Mouse (Mus musculus) kidney, postnatal 0 days (tissue): ENCODE measurements at regions not wholly inside any gene's neighbourhood (a gene's known extent, or its start where the extent isn't known, plus 50 kb on each side); places are given as distances from the start of the nearest gene placed in this dataset.
"Not testable (repeated sequence)": the region's sequence is repeated elsewhere in the genome, so short reads cannot be mapped to it uniquely, and the experiment has no call there.

Experiments used
- ATAC-seq: fragments of 200-750 bp; cut with Nextera tagmentation; replicated peaks from 2 replicates; pipeline ENCODE4 v1.8.0; 2017; ENCODE audit warnings: low read depth, moderate number of reproducible peaks, moderate TSS enrichment, moderate library complexity; ENCODE audit not compliant: low FRiP score
- DNase-seq: peaks from one replicate; pipeline ENCODE4 v3.0.0-alpha.2; 2016; ENCODE audit warnings: low spot score
- H3K27ac ChIP-seq: fragments of 300-500 bp; sonication (generic); 2 replicates; pipeline ENCODE4 v1.5.1; 2014; ENCODE audit warnings: mild to moderate bottlenecking
- H3K27me3 ChIP-seq: fragments of 300-500 bp; sonication (generic); 2 replicates; pipeline ENCODE4 v1.6.1; 2014; ENCODE audit warnings: low read length, mixed read lengths; ENCODE audit not compliant: insufficient read depth
- H3K36me3 ChIP-seq: fragments of 300-500 bp; sonication (generic); 2 replicates; pipeline ENCODE4 v1.6.1; 2014; ENCODE audit warnings: low read length, mixed read lengths; ENCODE audit not compliant: insufficient read depth
- H3K4me1 ChIP-seq: fragments of 300-500 bp; sonication (generic); replicated peaks from 2 replicates; pipeline ENCODE4 v1.6.1; 2014; ENCODE audit warnings: antibody characterized with exemption, low read length, mixed read lengths; ENCODE audit not compliant: insufficient read depth
- H3K4me2 ChIP-seq: fragments of 300-500 bp; sonication (generic); 2 replicates; pipeline ENCODE4 v1.6.1; 2014; ENCODE audit warnings: mild to moderate bottlenecking, low read length, moderate library complexity, mixed read lengths
- H3K4me3 ChIP-seq: fragments of 300-500 bp; sonication (generic); replicated peaks from 2 replicates; pipeline ENCODE4 v1.5.1; 2014; ENCODE audit warnings: low read depth, low read length
- H3K9ac ChIP-seq: fragments of 300-500 bp; sonication (generic); 2 replicates; pipeline ENCODE4 v1.6.1; 2014; ENCODE audit warnings: low read depth, low read length
- H3K9me3 ChIP-seq: fragments of 300-500 bp; sonication (generic); replicated peaks from 2 replicates; pipeline ENCODE4 v1.6.1; 2016; ENCODE audit warnings: low read length, inconsistent platforms, mixed read lengths
- CTCF ChIP-seq: IDR thresholded peaks from 2 replicates; pipeline ENCODE4 v1.5.1; 2016; ENCODE audit warnings: antibody characterized with exemption, low read depth, mild to moderate bottlenecking, moderate library complexity
- WGBS: fragments of 180-500 bp; shearing (Covaris S2); extraction: QIAGEN DNeasy Blood & Tissue Kit; methylation state at CpG from one replicate; pipeline ENCODE4 v1.1.7; 2014; 5-methylcytosine and 5-hydroxymethylcytosine counted together

DNA sequence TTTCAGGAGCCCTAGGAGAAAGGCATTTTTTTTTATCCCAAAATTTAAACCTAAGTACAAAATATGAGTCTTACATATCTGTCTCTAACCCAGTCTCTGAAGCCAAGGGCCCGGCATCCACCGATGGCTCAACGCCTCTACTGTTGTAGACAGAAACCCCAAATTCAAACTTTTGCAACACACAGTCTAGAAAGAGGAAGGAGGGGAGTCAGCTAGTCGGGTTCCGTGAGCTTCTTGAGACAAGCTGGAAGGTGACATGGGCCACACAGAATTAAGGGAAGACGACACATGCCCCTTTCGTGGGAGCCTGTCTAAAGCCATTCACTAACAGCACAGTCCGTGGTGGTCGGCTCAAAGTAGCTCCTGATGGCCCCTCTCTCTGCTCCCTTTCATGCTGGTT, 254.7 kb downstream of the Prex1 start:
- Histone ChIP-seq H3K9me3 (no peaks in the 10 kb centered on the region), H3K4me3 (no peak overlapping the region), H3K27ac (no peak overlapping the region), H3K4me2 (no peak overlapping the region), H3K36me3 (no peaks in the 10 kb centered on the region), H3K9ac (no peak overlapping the region), H3K4me1 (0 out of 2 replicates have a peak, but pooled peaks cover 3% of the 10 kb centered on the region), H3K27me3 (no peaks in the 10 kb centered on the region)
- no peak for TF ChIP-seq CTCF
- DNase-seq: no peak
- no peak for ATAC-seq
- 85% methylated on average over 9 of the region's 9 CpGs for WGBS

DNA sequence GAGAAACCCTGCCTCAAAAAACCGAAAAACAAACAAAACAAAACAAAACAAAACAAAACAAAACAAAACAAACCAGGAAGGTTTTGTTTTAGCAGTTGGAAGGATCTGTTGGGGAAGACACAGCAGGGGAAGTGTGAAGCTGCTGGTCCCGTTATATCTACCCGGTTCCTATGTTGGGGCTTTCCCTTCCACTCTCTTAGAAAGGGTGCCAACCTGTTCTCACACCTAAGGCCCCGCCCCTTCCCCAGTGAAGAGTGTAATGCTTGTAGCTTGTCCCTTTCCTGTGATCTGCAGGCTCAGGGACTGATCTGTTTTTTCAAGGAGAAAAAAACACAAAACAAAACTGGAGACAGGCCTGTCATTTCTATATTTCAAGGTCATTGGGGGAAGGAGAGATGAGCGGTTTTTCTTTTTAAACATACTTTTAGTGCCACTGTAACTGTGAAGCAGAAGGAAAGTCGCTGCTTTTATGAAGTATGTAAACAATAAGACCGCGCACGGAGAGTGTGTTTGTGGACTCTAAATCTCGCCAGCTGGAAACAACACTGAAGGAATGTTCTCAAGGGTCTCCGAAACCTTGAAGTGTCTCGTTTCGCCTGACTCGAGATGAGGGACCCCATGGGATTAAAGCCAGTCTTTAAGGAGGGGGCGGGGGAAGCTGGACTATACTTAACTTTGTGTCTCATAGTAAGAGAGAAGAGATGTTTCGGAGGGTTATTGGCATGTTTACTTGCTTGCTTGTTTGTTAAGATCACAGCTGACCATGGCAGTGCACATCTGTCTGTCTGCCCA, 256.1 kb downstream of the Prex1 start:
- WGBS: 48% methylated on average over 16 of the region's 16 CpGs
- Histone ChIP-seq H3K9ac (no peak overlapping the region), H3K27ac (no peak overlapping the region), H3K4me1 (0 out of 2 replicates have a peak, but pooled peaks cover 6% of the 10 kb centered on the region), H3K4me3 (no peak overlapping the region), H3K36me3 (no peaks in the 10 kb centered on the region), H3K27me3 (no peaks in the 10 kb centered on the region), H3K9me3 (no peaks in the 10 kb centered on the region), H3K4me2 (no peak overlapping the region)
- TF ChIP-seq CTCF: no peak
- no peak for ATAC-seq
- DNase-seq: peak; percentile 74

DNA sequence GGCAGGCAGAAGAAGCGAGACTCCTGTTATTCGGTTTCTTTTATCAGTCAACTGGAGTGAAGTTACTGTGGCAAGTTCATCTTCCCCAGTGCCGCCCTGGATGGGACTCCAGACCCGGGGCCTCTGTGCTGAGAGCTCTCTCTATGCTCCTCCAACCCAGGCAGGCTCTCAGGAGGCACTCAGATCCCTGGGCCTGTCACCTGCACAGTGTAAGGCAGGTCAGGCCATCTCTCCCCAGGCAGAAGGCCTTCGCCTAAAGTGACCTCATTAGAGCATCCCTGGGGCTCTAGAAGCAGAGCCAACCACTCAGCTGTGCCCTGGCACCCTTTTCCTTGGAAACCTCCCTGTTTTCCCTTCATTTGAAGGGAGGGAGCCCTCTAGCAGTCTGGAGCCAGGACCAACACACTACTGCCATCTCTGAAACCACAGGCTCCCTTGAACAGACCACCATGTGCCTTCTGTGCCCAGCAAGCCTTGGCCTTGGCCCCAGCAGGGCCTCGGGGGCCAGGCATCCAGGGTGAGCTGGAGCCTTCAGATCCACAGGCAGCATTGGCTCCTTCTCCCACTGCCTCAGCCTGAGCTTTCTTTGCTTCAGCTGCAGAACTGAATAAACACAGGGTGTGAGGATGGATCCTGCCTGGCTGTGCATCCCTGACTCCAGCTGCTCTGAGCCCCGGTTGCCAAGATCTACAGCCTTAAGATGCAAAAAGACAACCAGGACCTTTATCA, 259.3 kb downstream of the Prex1 start:
- not testable (repeated sequence) for ATAC-seq, H3K27me3 ChIP-seq, H3K27ac ChIP-seq, H3K4me2 ChIP-seq, H3K4me1 ChIP-seq, H3K36me3 ChIP-seq, H3K4me3 ChIP-seq, DNase-seq, H3K9ac ChIP-seq, H3K9me3 ChIP-seq
- WGBS: 44% methylated on average over 2 of the region's 7 CpGs

GRCm38 (mm10) chr2:166450964-166451363, 262.7 kb downstream of the Prex1 start:
- no peaks in the 10 kb centered on the region for H3K27me3 ChIP-seq
- no peak for TF ChIP-seq CTCF
- 78% methylated on average over 7 of the region's 7 CpGs for WGBS
- DNase-seq (no peak), ATAC-seq (no peak)
- no peaks in the 10 kb centered on the region for H3K36me3 ChIP-seq
- no peak overlapping the region for H3K4me3 ChIP-seq
- no peak overlapping the region for H3K27ac ChIP-seq
- no peak overlapping the region for H3K4me2 ChIP-seq
- peaks cover 21% of the 10 kb centered on the region for H3K4me1 ChIP-seq
- H3K9ac ChIP-seq: no peak overlapping the region
- H3K9me3 ChIP-seq: no peaks in the 10 kb centered on the region

GRCm38 (mm10) chr2:166450380-166450779, 263.3 kb downstream of the Prex1 start:
- DNase-seq: no peak
- Histone ChIP-seq H3K9ac (no peak overlapping the region), H3K36me3 (no peaks in the 10 kb centered on the region), H3K4me2 (no peak overlapping the region), H3K4me1 (peaks cover 21% of the 10 kb centered on the region), H3K27ac (no peak overlapping the region), H3K9me3 (no peaks in the 10 kb centered on the region), H3K27me3 (no peaks in the 10 kb centered on the region), H3K4me3 (no peak overlapping the region)
- no peak for ATAC-seq
- WGBS: 62% methylated on average over 10 of the region's 10 CpGs
- no peak for TF ChIP-seq CTCF

- H3K9me3 ChIP-seq: no peaks in the 10 kb centered on the region
- no peak overlapping the region for H3K4me3 ChIP-seq
- no peak overlapping the region; the same call in 1 of the 2 replicates for H3K27ac ChIP-seq
- no peak for DNase-seq
- no peaks in the 10 kb centered on the region for H3K36me3 ChIP-seq
- H3K9ac ChIP-seq: no peak overlapping the region
- ATAC-seq: no peak
- H3K4me1 ChIP-seq: peaks cover 21% of the 10 kb centered on the region
- H3K4me2 ChIP-seq: no peak overlapping the region
- H3K27me3 ChIP-seq: no peaks in the 10 kb centered on the region
- TF ChIP-seq CTCF: no peak
- 31% methylated on average over 13 of the region's 13 CpGs for WGBS
Measured at GRCm38 (mm10) chr2:166448724-166449123, 264.9 kb downstream of the Prex1 start.
